Mouse (Mus musculus): Measurements from ENCODE around the gene Auts2. TPM values are rescaled to one million over a fixed set of nuclear protein-coding genes. Genes with fewer than 3 reads are reported as not detected.

Auts2 gene
- polyA plus RNA-seq, 1 experiment from 2014 or later = 75.0 TPM

DNA sequence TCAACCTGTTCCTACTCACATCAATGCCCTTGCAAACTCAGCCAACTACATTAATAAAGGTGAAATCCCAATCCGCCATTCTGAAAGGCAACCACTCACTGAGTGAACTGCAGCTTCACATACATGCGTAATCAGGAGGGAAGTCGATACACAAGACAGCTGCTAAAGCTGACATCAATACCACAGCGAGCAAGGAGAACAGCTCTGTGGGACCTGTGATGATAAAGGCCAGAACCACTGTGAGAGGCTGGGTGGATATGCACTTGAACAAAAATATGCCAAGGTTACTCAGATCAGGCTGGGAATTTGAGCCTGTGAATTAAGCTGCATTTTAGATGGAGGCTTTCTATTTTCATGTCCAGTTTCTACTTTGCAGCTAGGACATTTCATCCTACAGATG lies 271.0 kb downstream of the Auts2 start:
- ATAC-seq (ENCODE audit: low FRiP score, low TSS enrichment) = no peak
- H3K4me1 ChIP-seq (ENCODE audit: control insufficient read depth, insufficient read depth, low read length) = peaks cover 28% of the 10 kb centered on the region
- H3K27me3 ChIP-seq (ENCODE audit: control insufficient read depth, insufficient read depth, low read length) = peaks cover 5% of the 10 kb centered on the region; the same call in 1 of the 2 replicates
- no peak for DNase-seq
- H3K4me2 ChIP-seq (ENCODE audit: low read length) = no peak overlapping the region
- no peak overlapping the region for H3K27ac ChIP-seq (replicated peaks; ENCODE audit: low read depth, low read length)
- H3K9me3 ChIP-seq (ENCODE audit: control insufficient read depth, low read length) = no peaks in the 10 kb centered on the region
- H3K4me3 ChIP-seq (replicated peaks; ENCODE audit: low read depth, low read length) = no peak overlapping the region
- no peak overlapping the region for H3K9ac ChIP-seq (replicated peaks; ENCODE audit: low read length)
- H3K36me3 ChIP-seq (ENCODE audit: control insufficient read depth, insufficient read depth, low read length) = no peaks in the 10 kb centered on the region
- 69% methylated on average over 4 of the region's 4 CpGs for WGBS

DNA sequence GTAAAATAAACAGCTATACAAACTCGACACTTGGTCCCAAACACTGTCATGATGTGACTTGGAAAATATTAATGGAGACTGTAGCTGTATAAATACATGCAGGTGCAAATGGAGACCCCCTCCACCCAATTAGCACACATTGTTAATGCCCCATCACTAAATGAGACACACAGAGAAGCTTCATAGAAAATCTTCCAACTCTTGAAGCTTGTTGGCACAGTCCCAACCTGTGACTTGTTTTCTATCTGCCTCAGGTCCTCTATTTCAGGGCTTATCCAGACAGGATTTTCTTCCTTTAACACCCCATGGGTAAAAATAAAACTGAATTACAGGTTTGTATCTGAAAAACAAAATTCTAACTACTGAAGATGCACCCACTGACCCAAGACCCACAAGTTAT lies 272.2 kb downstream of the Auts2 start:
- Histone ChIP-seq H3K9ac (replicated peaks; ENCODE audit: low read length) (no peak overlapping the region), H3K4me3 (replicated peaks; ENCODE audit: low read depth, low read length) (no peak overlapping the region), H3K27ac (replicated peaks; ENCODE audit: low read depth, low read length) (no peak overlapping the region), H3K4me1 (ENCODE audit: control insufficient read depth, insufficient read depth, low read length) (peaks cover 35% of the 10 kb centered on the region), H3K27me3 (ENCODE audit: control insufficient read depth, insufficient read depth, low read length) (peaks cover 5% of the 10 kb centered on the region; the same call in 1 of the 2 replicates), H3K4me2 (ENCODE audit: low read length) (no peak overlapping the region), H3K36me3 (ENCODE audit: control insufficient read depth, insufficient read depth, low read length) (no peaks in the 10 kb centered on the region), H3K9me3 (ENCODE audit: control insufficient read depth, low read length) (no peaks in the 10 kb centered on the region)
- ATAC-seq (ENCODE audit: low FRiP score, low TSS enrichment) (no peak), DNase-seq (no peak)
- 90% methylated on average over 1 of the region's 1 CpGs for WGBS

DNA sequence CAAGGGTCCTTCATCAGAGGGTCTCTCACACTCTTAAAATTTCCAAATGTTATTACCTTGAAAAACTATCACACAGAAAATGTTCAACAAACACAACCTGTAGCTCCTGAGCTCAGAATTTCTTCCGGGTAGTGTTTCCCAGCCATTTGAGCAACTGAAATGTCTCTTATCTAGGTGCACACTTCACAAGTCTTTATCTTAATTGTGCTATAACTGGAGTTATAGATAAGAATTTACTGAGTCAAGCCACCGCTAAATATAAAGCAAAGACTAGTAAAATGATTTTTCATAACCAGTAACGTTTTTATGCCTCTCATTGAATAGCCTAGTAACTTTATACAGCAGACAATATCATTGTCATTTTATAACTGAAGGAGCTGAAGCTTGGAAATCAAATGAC lies 273.1 kb downstream of the Auts2 start:
- H3K9ac ChIP-seq (replicated peaks; ENCODE audit: low read length) = no peak overlapping the region
- WGBS = 93% methylated on average over 3 of the region's 3 CpGs
- no peaks in the 10 kb centered on the region for H3K36me3 ChIP-seq (ENCODE audit: control insufficient read depth, insufficient read depth, low read length)
- H3K27ac ChIP-seq (replicated peaks; ENCODE audit: low read depth, low read length) = no peak overlapping the region
- ATAC-seq (ENCODE audit: low FRiP score, low TSS enrichment) (no peak), DNase-seq (no peak)
- no peak overlapping the region for H3K4me2 ChIP-seq (ENCODE audit: low read length)
- H3K27me3 ChIP-seq (ENCODE audit: control insufficient read depth, insufficient read depth, low read length) = peaks cover 5% of the 10 kb centered on the region; the same call in 1 of the 2 replicates
- H3K9me3 ChIP-seq (ENCODE audit: control insufficient read depth, low read length) = no peaks in the 10 kb centered on the region
- peaks cover 41% of the 10 kb centered on the region for H3K4me1 ChIP-seq (ENCODE audit: control insufficient read depth, insufficient read depth, low read length)
- no peak overlapping the region for H3K4me3 ChIP-seq (replicated peaks; ENCODE audit: low read depth, low read length)

DNA sequence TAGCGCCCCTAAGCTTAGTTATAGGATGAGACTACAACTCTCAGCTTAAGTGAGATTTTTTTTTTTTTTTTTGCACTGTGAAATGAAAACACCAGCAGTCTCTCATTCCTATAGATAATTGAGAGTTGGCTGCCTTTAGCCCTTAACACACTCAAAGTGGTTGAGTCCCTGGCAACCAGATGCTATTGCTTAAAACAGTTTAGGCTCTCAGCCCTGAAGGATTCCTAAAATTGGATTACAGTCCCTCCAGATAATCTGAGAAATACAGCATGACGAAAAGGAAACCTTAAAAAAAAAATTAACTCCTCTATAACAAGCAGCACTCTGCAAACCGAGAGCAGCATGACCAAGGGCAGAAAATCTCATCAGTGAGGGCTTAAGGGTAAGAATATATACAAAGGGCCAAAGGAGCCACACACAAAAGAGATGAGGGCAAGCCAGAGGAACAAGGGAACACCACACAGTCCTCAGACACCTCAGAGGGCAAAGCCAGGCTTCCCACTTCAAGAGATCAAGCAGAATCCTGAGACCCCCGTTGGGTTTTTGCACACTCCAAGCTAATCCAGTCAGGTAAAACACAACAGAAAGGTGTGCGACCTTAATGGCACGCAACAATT lies 274.7 kb downstream of the Auts2 start:
- H3K27me3 ChIP-seq (ENCODE audit: control insufficient read depth, insufficient read depth, low read length) = peaks cover 5% of the 10 kb centered on the region; the same call in 1 of the 2 replicates
- peaks cover 42% of the 10 kb centered on the region for H3K4me1 ChIP-seq (ENCODE audit: control insufficient read depth, insufficient read depth, low read length)
- ATAC-seq (ENCODE audit: low FRiP score, low TSS enrichment) (no peak), DNase-seq (peak; percentile 58)
- H3K27ac ChIP-seq (replicated peaks; ENCODE audit: low read depth, low read length) = no peak overlapping the region
- no peak overlapping the region for H3K9ac ChIP-seq (replicated peaks; ENCODE audit: low read length)
- H3K4me3 ChIP-seq (replicated peaks; ENCODE audit: low read depth, low read length) = no peak overlapping the region
- no peaks in the 10 kb centered on the region for H3K36me3 ChIP-seq (ENCODE audit: control insufficient read depth, insufficient read depth, low read length)
- H3K4me2 ChIP-seq (ENCODE audit: low read length) = no peak overlapping the region
- H3K9me3 ChIP-seq (ENCODE audit: control insufficient read depth, low read length) = no peaks in the 10 kb centered on the region
- WGBS = 17% methylated on average over 6 of the region's 6 CpGs

DNA sequence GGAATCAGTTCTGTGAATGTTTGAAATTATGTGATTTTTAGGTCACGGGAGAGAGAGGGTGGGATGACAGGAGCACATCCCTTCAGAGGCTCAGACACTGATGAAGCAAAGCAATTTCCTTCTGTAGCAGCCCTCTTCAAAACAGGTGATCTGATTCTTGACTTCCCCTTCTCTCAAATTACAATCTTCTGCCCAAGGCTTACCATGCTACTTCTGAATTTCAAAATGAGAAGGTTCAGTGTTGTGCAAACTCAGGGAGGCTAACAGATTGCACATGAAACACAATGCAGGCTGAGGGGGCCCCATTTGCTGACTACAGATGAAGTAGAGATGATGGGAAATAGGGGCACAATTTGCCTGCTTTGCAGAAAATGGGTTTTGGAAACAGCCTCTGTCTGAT lies 278.1 kb downstream of the Auts2 start:
- Histone ChIP-seq H3K4me3 (replicated peaks; ENCODE audit: low read depth, low read length) (no peak overlapping the region), H3K9me3 (ENCODE audit: control insufficient read depth, low read length) (no peaks in the 10 kb centered on the region), H3K4me1 (ENCODE audit: control insufficient read depth, insufficient read depth, low read length) (peaks cover 41% of the 10 kb centered on the region), H3K36me3 (ENCODE audit: control insufficient read depth, insufficient read depth, low read length) (no peaks in the 10 kb centered on the region), H3K27me3 (ENCODE audit: control insufficient read depth, insufficient read depth, low read length) (no peaks in the 10 kb centered on the region), H3K9ac (replicated peaks; ENCODE audit: low read length) (no peak overlapping the region), H3K4me2 (ENCODE audit: low read length) (no peak overlapping the region), H3K27ac (replicated peaks; ENCODE audit: low read depth, low read length) (no peak overlapping the region)
- ATAC-seq (ENCODE audit: low FRiP score, low TSS enrichment) (no peak), DNase-seq (no peak)
- WGBS = 17% methylated on average over 1 of the region's 1 CpGs

DNA sequence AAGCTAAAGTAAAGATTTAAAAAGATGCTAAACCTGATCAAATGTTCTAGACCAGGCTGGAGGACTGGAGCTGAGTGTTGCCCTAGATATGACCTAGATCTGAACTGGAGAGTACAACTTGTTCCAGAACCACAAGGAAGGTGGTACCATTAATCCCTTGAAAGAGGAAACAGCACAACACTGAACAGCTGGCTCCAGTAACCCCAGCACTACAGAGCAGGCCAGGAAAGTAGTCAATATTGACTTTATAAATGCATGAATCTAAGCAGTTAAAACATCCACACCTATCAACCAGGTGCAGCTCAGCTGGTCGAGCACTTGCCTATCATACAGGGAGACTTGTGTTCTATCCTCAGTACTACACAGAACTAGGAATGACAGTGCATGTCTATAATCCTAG lies 281.4 kb downstream of the Auts2 start:
- Histone ChIP-seq H3K27ac (replicated peaks; ENCODE audit: low read depth, low read length) (no peak overlapping the region), H3K4me1 (ENCODE audit: control insufficient read depth, insufficient read depth, low read length) (peaks cover 27% of the 10 kb centered on the region), H3K27me3 (ENCODE audit: control insufficient read depth, insufficient read depth, low read length) (no peaks in the 10 kb centered on the region), H3K9me3 (ENCODE audit: control insufficient read depth, low read length) (no peaks in the 10 kb centered on the region), H3K4me3 (replicated peaks; ENCODE audit: low read depth, low read length) (no peak overlapping the region), H3K9ac (replicated peaks; ENCODE audit: low read length) (no peak overlapping the region), H3K4me2 (ENCODE audit: low read length) (no peak overlapping the region), H3K36me3 (ENCODE audit: control insufficient read depth, insufficient read depth, low read length) (no peaks in the 10 kb centered on the region)
- ATAC-seq (ENCODE audit: low FRiP score, low TSS enrichment) (no peak), DNase-seq (no peak)
- WGBS = 93% methylated on average over 1 of the region's 1 CpGs

DNA sequence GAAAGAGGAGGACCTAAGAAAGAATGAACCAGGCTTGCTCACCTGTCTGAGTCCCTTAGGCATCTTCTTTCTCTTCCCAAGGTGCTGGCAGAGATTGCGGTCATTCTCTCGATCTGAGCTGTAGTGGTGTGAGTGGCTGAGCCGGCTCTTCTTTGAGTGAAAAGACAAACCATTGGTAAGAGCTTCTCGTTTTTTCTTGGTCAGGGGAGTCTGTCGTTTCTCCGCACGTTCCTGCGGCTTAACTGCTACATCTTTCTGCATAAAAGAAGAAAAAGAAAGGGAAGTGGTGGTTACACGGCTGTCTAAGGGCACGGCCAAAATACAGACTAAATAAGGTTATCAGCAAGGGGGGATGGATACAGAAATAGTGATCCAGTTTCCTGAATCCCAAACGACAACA lies 284.3 kb downstream of the Auts2 start:
- DNase-seq = no peak
- Histone ChIP-seq H3K4me2 (ENCODE audit: low read length) (no peak overlapping the region), H3K9ac (replicated peaks; ENCODE audit: low read length) (no peak overlapping the region), H3K36me3 (ENCODE audit: control insufficient read depth, insufficient read depth, low read length) (no peaks in the 10 kb centered on the region), H3K4me1 (ENCODE audit: control insufficient read depth, insufficient read depth, low read length) (peaks cover 9% of the 10 kb centered on the region; the same call in 1 of the 2 replicates), H3K9me3 (ENCODE audit: control insufficient read depth, low read length) (no peaks in the 10 kb centered on the region), H3K27ac (replicated peaks; ENCODE audit: low read depth, low read length) (no peak overlapping the region), H3K27me3 (ENCODE audit: control insufficient read depth, insufficient read depth, low read length) (no peaks in the 10 kb centered on the region), H3K4me3 (replicated peaks; ENCODE audit: low read depth, low read length) (no peak overlapping the region)
- no peak for ATAC-seq (ENCODE audit: low FRiP score, low TSS enrichment)
- WGBS = 92% methylated on average over 11 of the region's 11 CpGs

DNA sequence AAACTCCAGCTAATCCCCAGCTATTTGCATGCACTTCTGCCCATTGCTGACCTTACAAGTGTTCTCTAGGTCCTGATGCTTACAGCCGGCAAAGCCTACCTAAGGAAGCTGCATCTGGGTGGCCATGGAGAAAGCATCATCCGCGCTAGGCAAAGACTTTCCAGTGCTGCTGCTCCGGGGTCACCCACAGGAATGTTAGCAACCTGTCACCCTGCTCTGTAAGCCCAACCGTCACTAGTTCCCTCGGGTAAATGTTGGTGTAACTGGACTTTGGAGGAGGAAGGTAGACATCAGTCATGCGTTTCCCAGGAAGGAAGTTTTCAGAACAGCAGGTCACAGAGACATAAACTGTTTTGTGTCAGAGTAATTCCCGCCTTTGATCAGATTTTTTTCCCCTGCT lies 287.6 kb downstream of the Auts2 start:
- no peak for ATAC-seq (ENCODE audit: low FRiP score, low TSS enrichment)
- no peaks in the 10 kb centered on the region for H3K36me3 ChIP-seq (ENCODE audit: control insufficient read depth, insufficient read depth, low read length)
- 84% methylated on average over 8 of the region's 8 CpGs for whole genome bisulfite sequencing

DNA sequence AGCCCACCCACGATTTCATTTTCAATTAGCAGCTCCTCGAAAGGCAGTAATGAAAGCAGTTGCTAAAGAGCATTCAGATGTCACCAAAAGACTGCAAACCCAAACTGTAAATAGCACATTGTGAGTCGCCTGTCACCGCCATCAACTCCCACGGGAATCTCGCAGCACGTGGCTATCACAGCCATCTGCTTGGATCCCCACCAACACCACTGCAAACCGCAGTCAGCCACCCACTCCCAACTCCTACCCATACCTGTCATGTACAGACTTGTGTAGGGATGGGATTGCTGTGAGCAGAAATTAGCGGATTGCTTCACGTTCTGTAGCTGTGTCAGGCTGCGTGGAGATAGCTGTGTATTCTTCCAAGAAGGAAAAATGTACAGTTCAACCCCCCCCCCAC lies 293.6 kb downstream of the Auts2 start:
- ATAC-seq (ENCODE audit: low FRiP score, low TSS enrichment) (no peak), DNase-seq (no peak)
- H3K4me2 ChIP-seq (ENCODE audit: low read length) = no peak overlapping the region
- H3K27me3 ChIP-seq (ENCODE audit: control insufficient read depth, insufficient read depth, low read length) = no peaks in the 10 kb centered on the region
- no peaks in the 10 kb centered on the region for H3K9me3 ChIP-seq (ENCODE audit: control insufficient read depth, low read length)
- 0 out of 2 replicates have a peak, but pooled peaks cover 7% of the 10 kb centered on the region for H3K4me1 ChIP-seq (ENCODE audit: control insufficient read depth, insufficient read depth, low read length)
- no peak overlapping the region for H3K4me3 ChIP-seq (replicated peaks; ENCODE audit: low read depth, low read length)
- no peaks in the 10 kb centered on the region for H3K36me3 ChIP-seq (ENCODE audit: control insufficient read depth, insufficient read depth, low read length)
- whole genome bisulfite sequencing = 68% methylated on average over 11 of the region's 11 CpGs
- H3K9ac ChIP-seq (replicated peaks; ENCODE audit: low read length) = no peak overlapping the region
- no peak overlapping the region for H3K27ac ChIP-seq (replicated peaks; ENCODE audit: low read depth, low read length)

More for the DNA sequence above, 287.6 kb downstream of the Auts2 start:
- Histone ChIP-seq H3K4me2 (ENCODE audit: low read length) (no peak overlapping the region), H3K4me1 (ENCODE audit: control insufficient read depth, insufficient read depth, low read length) (0 out of 2 replicates have a peak, but pooled peaks cover 3% of the 10 kb centered on the region), H3K9ac (replicated peaks; ENCODE audit: low read length) (no peak overlapping the region), H3K4me3 (replicated peaks; ENCODE audit: low read depth, low read length) (no peak overlapping the region), H3K27me3 (ENCODE audit: control insufficient read depth, insufficient read depth, low read length) (no peaks in the 10 kb centered on the region), H3K27ac (replicated peaks; ENCODE audit: low read depth, low read length) (no peak overlapping the region), H3K9me3 (ENCODE audit: control insufficient read depth, low read length) (no peaks in the 10 kb centered on the region)
- DNase-seq = no peak
